Mouse (Mus musculus): ENCODE data around the gene Gm21976.

Gm21976 gene

DNA sequence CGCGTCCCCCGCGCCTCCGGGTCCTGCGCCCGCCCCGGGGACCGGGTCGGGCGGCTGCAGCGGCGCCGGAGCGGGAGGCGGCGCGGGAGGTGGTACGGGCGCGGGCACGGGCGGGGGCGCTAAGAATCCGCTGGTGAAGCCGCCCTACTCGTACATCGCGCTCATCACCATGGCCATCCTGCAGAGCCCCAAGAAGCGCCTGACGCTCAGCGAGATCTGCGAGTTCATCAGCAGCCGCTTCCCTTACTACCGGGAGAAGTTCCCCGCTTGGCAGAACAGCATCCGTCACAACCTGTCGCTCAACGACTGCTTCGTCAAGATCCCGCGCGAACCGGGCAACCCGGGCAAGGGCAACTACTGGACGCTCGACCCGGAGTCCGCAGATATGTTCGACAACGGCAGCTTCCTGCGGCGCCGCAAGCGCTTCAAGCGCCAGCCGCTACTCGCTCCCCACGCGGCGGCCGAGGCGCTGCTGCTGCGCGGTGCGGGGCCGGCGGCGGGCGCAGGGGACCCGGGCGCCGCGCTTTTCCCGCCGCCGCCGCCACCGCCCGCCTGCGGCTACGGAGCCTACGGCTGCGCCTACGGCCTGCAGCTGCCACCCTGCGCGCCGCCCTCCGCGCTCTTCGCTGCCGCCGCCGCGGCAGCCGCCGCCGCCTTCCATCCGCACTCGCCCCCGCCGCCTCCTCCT, 75.3 kb downstream of the Gm21976 start:
- DNase-seq, result peak; percentile 55

DNA sequence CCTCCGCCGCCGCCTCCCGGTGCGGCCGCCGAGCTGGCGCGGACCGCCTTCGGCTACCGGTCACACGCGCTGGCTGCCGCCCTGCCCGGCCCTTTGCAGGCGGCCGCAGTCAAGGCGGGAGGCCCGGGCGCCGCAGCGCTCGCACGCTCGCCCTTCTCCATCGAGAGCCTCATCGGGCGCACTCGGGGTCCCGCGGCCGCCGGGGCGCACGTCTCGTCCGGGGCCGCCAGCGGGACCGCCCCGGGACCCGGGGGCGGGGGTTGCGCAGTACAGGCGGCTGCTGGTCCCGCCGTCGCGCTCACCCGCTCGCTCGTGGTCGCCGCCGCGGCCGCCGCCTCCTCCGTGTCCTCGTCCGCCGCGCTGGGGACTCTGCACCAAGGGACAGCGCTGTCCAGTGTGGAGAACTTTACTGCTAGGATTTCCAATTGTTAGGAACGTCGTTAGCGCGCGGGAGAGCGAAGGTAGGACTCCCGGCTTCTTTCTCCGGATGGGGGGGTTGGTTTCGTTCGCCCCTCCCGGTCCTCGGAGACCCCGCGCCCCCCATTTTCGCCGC, 75.9 kb downstream of the Gm21976 start:
- peak; percentile 63 for DNase-seq

DNA sequence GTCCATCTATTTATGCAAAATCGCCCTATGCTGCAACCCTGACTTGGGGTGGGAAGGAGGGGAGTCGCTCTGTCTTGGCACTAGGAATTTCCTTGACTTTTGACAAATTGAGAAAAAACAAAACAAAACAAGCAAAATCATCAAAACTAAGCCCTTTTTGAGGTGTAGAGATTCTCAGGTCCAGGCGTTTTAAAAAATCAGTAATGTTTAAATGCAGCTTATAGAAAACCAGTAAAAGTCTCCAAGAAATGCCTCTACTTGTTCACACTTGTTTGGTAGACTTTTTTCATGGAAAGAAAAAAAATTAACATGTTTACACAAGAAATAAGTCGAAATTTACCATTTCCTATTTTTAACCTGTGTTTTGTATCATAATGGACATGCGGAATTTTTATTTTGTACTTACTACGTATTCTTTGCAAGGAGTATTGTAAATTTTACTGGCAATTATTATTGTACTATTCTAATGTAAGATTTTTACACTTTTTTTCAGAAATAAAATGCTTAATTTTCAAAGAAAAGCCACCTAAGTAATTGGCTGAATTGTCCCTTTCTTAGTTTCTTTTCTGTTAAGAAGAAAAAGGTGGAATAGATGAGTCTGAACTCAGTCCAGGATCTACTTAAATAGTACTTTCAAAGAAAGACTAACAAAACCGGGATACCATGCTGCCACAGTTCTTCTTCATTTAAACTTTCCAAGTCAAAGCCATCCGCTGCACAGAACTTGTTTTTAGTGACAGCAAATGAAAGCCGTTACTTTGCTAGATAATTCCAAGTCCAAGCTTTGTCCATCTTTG, 76.7 kb downstream of the Gm21976 start:
- DNase-seq, result no peak

Measured in kidney, postnatal 10 days (tissue).